Mouse (Mus musculus) gastrocnemius, adult 8-10 months (tissue): ENCODE results near the gene H2-DMb1. TPM values are rescaled to one million over a fixed set of nuclear protein-coding genes. Genes with fewer than 3 reads are reported as not detected.

Experiments
- DNase-seq, 2 experiments: peaks; one replicate each; pipeline ENCODE4 v3.0.0; 2022; ENCODE audit warnings: low spot score in 2 of 2
- total RNA-seq, 4 experiments: library from RNA; stranded (reverse); gene quantifications; 2 replicates each; pipeline ENCODE4 v1.2.4; 2022

Gene H2-DMb1
- total RNA-seq, 4 experiments from 2014 or later, result 0.19 to 0.81 TPM; not detected in 2

DNA sequence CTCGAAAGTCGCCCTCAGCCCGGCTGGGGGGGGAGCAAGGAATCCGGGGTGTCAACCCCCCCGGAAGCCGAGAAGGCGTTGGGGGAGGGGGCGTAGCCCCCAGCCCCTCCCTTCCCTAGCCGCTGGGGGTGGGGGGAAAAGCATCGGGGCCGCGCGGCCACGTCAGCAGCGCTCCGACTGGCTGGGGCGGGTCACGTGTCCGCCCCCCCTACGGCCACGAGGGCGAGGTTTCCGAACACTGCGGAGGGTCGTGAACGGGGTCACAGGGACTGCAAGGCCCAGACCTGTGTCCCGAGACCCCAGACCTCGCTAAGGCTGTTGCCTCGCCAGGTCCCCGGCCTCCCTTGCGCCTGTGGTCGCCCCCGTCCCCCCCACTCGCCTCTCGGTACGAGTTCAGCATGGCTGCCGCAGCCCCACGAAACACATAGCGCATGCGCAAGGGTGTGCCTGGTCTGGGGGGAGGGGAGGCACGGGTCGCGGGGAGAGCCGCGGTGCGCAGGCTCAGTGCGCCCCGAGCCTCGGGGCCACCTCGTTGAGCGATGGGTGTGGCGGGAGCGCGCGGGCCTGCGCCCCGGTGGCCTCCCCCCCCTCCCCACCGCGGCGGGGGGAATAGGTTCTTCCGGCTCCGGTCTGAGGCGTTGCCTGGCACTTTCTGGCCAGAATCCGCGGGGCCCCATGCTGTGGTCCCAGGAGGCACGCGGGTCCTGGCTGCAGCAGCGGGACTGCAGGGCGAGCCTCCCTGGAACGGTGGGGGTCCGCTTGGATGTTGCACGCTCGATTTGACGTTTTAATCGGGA lies 30.5 kb upstream of the H2-DMb1 start, which contains the start of gene Brd2:
Brd2 (minus strand) TSS at position 447 of the 797 bp plus-strand sequence.
- DNase-seq, result peak; percentile 96 to 97

DNA sequence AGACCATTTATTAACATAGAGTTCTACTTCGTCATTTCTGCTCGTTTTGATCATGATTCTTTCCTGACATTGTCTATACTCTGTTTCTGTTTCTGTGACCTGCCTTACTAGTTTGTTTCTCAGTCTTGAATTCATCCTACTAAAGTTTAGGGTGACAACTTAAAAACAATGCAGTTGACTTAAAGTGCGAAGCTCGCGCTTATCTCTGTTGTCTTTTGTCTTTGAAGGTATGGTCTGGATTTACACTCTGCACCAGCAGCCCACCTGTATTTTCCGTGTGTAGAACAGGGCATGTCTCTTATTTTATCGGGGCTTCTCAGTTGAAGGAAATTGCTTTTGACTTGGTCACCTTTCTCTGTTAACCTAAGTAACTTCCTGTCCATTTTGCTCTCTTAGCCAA lies 29.8 kb upstream of the H2-DMb1 start:
- DNase-seq, result no peak

DNA sequence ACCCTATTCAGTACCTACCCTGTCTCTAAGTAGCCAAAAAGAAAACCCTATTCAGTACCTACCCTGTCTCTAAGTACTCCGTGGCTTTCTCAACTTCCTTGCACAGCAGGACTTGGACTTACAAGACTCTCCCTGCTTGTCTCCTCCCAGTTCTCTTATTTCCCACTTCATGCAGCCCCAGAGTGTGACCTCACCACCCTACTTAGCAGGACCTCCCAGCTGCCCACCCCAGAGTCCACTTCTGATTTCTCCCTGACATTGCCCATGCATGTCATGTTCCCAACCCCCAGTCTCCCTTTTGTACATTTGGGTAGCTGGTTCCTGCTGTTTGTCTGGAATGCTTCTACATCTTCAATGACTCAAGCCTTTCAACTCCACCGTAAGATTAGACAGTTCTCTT lies 29.4 kb upstream of the H2-DMb1 start:
- no peak for DNase-seq

DNA sequence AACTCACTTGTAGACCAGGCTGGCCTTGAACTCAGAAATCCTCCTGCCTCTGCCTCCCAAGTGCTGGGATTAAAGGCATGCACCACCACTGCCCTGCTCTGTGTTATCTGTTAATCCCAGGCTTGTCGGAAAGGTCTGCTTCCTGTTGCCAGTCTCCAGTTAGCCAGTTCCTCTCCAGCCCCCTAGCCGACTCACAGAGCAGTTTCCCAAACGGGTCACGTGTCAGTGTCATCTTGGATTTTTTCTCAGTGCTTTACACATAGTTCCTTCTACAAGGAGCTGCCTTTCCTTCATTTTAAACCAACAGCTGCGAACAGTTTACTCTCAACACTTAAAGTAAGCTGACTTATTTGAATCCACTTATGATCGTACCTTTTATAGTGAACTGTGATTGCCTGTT lies 28.2 kb upstream of the H2-DMb1 start:
- no peak for DNase-seq

DNA sequence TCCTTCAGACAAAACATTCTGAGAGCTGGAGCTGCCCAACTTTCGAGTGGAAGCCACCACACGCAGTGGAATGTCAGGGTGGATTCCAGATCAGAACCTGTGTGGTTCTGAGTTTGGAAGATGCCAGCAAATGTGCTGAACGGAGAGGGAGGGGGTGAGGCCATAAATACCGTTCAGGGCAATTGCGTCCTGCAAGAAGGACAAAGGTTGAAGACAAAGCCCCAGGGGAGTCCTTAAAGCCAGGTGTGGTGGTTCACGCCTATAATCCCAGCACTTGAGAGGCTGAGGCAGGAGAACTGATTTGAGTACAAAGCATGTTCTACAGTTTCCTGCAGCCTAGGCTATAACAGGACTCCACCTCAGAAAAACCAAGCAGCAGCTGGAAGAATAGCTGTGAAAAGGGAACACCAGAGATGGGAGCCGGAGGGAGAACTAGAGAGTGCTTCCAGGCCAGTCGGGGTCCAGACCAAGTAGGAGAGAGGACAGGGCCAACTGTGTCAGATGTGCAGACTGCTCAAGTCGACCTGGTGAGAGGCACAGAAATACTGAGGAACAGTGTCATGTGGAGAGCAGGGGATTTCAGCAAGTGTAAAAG lies 25.9 kb upstream of the H2-DMb1 start:
- DNase-seq, result no peak

DNA sequence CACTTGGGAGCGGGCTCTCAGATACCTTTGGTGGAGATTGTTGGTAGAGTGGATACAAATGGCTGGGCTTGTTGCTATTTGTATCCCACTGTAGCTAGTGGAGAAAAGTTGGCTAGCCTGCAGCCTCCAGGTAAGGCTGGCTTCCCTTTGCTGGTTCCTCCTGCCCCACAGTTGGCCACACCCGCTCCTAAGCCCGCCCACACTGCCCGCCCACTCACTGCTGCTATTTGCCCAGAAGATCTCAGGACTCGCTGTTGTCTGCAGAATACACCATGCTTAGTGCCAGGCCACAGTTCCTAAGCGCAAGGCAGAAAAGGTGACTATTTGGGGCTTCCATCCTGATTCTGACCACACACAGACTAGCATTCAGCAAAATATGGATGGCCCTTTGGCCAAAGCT lies 25.4 kb upstream of the H2-DMb1 start:
- DNase-seq, result no peak

DNA sequence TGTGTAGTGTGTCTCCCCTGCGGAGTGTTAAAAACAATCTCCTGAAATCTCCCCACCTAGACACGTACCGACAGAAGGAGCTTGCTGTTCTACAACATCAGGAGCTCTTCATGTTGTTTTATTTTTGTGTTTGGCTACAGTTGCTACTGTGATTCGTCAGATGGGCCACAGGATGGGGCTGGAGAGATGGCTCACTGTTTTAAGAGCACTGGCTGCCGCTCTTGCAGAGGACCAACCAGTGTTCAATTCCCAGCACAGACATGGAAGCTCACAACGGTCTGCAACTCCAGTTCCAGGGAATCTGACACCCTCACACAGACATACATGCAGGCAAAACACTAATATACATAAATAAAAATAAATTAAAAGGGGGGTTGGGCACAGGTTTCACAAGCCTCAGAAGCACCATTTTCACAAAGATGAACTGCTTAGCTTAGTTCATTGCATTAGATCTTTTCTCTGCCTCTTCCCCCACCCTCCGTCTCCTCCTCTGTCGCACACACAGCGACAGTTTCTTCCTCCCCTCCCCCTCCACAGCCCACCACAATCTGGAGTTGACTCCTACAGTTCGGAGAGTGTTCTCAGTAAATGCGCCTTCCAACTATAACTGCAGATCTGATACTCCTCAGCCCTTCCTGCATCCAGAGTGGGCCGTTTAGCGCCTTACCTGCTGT lies 24.5 kb upstream of the H2-DMb1 start:
- DNase-seq, result no peak

DNA sequence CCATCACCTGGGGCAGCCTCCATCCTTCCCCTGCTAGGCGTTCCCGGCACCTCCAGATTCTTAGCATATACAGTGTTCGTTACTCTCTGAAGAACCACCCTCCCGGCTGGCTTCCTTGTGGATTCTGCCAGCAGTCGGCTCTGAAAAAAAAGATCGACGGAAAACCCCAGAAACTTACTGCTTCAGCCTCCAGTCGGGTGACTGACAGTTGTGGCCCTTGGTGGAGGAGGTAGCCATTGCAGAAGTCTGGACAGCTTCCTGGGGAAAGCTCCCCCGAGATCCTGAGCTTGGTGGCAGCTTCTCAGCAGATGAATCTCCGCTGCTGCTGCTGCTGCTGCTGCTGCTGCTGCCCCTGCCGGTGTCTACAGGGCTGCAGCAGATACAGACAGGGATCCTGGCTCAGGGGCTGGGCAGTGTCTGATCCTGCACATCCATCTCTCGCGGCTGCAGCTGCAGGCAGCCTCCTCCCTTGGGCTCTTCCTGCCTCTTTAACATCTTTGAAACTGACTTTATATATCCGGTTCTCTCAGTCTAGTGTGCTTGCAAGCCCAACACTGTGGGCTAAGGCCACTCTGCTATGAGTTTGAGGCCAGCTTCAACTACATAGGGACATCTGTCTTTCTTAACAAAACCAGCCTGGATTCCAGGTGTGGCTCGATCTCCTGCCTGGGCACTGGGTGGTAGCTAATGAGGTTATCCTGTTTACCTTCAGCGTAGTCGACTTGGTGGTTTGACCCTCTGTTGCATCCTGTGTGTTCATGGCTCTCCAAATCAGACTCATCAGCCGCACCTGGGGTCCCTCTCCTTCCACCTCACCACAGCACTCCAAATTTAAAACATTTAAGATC lies 23.7 kb upstream of the H2-DMb1 start:
- DNase-seq, result no peak

DNA sequence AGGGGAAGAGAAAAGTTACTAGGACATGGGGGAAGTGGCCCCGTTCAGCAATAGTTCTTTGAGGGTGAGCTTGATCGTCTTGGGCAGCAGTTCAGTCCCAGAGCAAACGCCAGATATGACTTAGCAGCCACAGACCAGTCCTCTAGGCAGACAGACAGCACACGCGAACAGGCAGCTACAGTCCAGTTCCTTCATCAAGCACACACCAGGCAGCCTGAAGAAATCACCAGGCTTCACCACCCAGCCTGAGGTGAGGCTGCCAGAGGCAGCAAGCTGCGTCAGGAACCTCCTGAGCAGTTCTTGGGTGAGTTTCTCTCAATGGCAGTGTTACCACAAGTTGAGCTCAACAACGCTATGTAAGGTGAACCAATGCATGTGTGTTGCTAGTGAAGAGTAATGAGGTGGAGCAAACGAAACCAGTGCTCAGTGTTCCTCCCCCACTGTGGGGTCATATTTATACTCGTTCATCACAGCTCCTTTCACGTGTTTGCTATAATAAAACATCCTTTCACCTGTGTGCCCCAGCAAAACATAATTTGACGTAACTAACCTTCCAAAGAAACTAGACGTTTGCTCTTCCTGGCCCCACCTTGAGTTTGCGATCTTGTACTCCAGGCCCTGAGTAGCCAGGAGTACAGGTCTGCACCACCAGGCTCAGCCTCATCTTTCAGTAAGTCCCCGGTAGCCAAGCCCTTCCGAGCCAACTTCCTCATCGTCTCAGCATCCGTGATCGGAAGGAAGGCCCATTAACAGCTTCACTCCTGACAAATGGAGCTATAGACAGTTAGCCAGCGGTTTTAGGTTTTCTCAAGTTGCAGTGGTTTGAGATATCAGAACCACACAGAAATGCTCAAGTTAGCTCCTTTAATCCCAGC lies 22.6 kb upstream of the H2-DMb1 start:
- no peak for DNase-seq

DNA sequence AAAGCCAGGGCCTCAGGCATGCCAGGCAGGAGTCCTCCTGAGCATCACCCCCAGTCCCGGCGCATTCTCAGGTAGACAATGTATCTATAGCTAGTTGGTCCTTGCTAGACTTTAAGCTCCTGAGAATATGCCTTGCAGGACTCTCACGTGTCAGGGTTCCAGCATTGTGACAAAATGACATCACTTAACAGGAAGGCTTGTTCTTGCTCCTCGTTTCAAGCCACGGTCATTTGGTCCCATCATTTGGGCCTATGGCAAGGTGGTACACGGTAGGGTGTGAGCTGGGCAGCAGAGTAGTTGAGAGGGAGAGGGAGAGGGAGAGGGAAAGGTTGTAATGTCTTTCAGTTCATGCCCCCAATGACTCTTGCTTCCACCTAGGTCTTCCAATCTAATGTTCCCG lies 21.0 kb upstream of the H2-DMb1 start:
- DNase-seq, result no peak

DNA sequence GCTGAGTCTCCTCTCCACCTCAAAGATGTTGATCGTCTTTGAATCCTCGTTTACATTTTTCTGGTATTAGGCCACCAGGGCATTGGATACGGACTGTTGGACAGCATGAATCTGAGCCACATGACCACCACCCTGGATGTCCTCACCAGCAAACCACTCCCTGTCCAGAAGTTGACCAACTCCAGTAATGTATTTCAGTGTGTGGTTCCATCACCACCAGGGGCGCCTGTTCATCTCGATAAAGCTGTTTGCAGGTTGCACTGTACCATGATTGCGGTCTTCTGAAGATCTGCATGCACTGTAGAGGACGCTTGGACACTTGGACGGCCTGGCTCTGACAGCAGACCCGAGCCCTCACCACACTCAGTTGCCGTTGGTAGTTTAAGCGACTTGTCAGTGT lies 19.6 kb upstream of the H2-DMb1 start:
- DNase-seq, result no peak

DNA sequence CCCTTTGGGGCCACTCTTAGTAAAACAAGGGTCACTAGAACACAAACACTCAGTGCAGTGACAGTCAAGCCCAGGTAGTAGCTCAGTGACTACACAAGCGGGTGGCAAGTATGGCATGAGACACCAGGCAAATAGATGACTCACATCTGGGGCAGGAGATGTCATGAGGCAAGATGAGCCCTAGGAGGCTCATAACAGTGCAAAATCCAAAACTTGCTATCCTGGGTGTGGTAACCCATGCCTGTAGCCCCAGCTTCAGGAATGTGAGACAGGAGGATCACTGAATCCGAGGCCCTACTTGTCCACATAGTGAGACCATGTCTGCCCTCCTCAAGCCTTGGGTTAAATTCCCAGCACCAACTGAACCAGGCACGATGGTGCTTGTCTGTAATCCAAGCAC lies 18.4 kb upstream of the H2-DMb1 start:
- no peak for DNase-seq

DNA sequence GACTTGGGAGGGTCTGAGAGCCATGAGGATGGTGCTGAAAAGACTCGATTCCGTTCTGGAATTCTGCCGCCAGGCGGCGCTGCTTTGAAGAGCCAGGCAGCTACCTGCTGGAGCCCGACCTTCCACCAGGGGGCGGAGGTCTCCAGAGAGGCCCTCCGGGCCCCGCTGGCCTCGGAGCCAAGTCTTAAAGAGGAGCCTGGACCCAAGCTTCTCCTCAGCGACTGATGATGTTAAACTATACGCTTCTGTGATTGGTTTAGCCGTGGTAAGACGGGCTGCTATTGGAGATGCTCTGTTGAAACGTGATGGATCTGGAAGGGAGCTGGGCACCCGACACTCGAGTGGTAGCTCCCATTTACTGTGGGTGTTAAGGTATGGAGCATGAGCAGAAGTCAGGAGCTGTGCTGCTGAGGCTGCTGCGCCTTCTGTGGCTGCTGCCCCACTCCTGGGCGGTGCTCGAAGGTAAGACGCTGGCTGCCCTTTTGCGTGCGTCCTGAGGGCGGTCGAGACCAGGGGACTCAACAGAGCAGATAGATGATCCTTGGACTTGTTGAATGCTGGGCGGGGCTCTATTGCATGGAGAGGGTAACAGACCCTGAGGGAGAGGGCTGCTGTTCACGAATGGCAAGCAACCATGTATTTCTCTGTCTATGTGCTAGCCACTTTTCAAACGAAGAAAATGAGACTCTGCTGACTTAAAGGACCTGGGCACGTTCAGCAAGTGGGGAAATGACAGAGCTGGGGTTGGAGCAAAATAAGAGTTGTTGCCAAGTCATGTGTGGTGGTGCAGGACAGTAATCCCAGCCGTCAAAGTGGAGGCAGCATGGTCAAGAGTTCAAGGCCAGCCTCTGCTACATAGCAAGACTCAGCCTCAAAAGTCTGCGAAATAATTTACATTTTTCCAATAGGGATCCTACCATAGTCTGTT lies 17.3 kb upstream of the H2-DMb1 start:
- DNase-seq, result peak; percentile 97 to 98

DNA sequence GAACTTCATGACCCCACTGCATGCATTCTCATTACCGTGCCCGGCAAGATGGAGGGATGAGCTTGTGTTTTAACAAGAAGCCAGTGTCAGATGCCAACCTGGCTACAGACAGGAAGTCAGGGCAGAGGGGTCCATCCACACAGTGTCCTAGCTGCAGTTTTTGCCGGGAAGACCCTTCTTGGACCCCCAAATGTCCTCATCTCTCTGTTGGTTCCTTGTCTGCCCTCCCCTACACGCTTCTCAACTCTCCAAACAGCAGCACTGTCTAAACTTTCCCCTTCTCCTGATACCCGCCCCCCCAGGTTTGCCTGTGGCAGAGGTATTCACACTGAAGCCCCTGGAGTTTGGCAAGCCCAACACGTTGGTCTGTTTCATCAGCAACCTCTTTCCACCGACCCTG lies 15.3 kb upstream of the H2-DMb1 start:
- no peak for DNase-seq

DNA sequence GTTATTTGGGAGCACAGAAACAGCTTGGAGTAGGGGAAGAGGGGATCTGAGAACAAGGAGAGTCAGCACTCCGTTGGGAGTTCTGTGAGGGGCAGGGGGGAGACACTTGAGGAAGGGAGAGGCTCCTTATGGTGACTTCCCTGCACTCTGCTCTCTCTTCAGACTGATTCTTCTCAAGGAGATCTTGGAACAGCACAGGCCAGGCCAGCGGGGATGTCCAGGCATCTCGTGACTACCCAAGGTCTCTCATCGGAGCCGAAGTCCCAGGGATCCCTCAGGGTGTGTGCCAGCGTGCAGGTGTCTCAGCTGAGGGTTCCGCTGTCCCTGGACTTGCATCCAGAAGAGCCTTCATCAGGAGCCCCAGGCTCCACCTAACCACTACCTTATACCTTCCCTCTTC lies 14.2 kb upstream of the H2-DMb1 start:
- DNase-seq, result no peak

DNA sequence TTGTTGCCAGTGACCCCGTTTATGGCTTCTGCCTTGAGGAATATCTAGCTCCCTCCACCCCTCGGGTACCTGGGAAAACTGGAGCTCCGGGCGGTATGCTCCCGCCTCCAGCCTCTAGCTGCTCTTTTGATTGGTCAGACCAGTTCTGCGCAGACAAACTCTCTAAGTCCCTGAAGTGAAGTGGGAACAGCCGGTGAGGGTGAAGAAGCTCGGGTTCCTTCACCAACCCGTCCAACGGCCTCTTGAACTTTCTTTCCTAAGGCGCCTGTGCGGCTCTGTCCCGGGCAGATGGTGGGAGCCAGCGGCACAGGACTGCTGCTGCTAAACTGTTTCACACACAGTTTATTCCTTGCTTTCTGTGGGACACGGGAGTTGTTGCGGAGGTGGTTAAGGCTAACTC lies 13.5 kb upstream of the H2-DMb1 start:
- DNase-seq, result peak in 1 of 2 experiments; percentile 41

DNA sequence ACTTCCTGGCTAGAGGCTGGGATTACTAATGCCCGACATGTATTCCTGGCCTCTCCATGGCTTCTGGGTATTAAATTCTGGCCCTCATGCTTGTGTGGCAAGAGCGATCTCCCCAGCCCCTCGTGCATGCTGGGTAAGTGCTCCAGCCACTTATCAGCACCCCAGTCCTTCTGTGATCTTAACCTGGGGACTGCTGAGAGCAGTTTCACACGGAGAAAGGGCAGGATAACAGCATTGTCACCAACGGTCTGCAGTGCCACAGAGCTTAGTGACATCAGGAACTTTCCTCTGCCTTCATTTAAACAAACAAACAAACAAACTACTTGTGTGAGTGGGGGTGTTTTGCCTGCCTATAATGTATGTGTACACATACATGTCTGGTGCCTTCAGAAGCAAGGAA lies 12.6 kb upstream of the H2-DMb1 start:
- no peak for DNase-seq

DNA sequence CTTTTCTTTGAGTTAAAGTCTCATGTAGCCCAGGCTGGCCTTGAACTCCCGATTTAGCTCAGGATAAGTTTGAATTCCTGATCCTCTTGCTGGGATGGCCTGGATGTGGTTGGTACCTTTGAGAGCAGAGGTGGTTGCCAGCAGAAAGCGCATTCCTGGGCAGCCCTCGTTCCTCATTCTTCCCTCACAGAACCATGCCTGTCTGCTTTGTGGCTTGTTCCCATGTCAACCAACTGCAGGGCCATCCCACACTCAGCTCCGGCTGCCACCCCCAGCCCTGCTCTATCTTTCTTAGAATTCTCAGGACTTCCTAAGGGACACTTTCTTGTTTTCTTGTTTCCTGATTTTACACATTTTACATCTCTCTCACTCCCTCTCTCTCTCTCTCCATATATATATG lies 11.4 kb upstream of the H2-DMb1 start:
- DNase-seq, result no peak

DNA sequence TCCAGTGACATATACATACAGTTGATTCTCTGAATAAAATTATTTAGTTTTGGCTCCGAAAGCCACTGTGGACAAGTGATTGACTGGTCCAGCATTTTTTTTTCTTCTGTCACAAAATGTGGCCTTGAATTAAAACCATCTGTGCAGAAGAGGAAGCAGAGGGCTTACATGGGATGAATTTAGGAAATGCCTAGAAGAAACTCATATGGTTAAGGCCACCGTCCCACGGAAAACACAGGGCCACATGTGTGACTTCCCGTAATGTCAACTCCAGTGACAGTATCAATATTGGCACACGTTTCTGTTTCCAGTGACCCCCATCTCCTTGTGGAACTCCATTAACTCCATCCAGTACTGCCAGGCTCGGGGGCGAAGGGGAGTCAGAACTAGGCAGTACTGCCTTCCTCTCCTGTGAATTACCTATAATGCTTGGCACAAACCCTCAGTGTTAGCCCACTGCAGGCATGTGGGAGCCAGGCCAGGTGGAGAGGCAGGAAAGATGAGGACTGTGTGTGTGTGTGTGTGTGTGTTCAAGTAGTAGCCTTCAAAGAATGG lies 10.3 kb upstream of the H2-DMb1 start:
- no peak for DNase-seq
